Mouse (Mus musculus) c-Kit-positive CD71-positive TER-119-negative erythroid progenitor cells, embryonic 14.5 days (primary cell): ENCODE data around the gene Foxn1.
A peak's percentile ranks its signal among the peaks of the same experiment; 100 is the strongest.

Experiments used
- DNase-seq: peaks from one replicate; pipeline ENCODE4 v3.0.0-alpha.2; 2013; ENCODE audit warnings: low read depth

Foxn1 gene

DNA sequence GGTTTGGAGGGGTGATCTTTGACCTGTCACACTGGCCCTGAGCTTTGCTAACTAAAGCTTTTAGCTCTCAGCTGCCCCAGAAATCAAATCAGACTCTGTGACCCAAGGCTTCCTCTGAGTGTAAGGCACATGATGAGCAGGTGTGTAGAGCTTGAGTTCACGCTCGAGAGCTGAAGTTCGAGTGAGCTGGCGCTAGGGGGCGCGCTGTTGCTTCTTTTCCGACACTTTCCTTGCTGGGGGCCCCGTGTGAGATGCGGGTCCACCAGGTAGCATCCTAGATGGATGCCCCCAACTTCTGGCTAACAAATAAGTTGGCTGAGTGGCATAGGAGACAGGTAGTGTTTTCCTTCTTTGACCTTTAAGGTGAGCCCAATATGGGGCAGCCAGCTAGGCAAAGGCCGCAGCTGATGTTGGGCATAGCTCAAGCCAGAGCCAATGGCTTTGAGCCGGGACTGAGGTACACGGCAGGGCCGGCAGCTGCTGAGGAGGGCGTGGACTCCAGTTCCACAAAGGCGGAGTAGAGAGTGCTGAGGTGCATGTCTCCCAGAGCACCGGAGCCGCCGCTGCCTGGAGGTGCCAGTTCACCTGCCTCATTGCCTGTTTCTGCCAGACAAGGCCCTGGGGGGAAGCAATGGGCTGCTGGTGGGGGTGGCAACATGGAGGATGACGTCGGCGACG is 27.9 kb downstream of the Foxn1 start:
- DNase-seq, result peak; percentile 53

DNA sequence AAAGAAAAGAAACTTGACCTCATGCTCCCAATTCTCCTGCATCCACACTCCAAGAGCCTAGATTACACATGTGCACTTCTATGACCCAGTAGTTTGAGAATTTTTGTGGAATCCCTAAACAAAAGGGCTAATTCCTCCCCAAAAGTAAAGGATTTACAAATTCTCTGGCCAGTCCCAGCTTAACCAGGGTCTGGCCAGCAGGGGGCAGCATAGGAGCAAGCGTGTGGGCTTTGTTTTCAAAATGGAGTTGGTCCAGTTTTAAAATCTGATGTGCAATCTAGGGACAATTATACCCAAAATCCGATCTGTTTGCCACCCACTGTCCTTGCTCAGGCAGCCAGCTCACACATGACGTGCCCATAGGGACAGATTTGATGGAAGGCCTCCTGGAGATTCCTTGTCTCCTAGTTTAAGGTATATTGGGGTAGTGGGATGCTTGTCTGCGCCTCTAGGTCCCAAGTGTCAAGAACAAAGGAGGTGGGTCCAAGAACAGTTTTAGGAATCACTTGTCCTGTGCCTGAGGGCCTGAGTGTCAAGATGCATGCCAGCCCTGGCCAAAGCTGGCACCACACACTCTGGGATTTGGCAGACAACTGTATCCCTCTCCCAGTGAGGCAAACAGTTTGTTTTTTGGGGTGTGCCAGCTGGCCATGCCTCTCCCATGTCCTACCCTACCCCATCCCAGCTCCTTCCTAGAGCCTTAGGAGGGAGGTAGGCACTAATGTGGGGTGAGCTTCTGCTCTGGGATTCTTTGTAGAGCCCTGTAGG is 30.7 kb downstream of the Foxn1 start:
- DNase-seq, result peak; percentile 44

DNA sequence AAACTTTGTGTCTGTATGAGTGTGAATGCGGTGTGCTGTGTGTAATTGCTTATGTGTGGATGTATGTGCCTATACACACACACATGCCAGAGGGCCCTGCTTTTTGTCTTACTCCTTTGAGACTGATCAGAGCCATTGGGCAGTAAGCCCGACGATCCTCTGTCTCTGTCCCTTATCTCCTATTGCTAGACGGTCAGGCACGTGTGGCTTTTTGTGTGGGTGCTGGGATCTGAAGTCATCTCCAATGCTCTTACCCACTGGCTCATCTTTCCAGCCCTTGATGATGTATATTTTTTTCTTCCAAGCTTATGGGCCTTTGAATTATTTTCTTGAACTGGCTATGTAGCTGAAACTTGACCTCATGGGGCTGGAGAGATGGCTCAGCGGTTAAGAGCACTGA is 31.5 kb downstream of the Foxn1 start:
- DNase-seq, result no peak

DNA sequence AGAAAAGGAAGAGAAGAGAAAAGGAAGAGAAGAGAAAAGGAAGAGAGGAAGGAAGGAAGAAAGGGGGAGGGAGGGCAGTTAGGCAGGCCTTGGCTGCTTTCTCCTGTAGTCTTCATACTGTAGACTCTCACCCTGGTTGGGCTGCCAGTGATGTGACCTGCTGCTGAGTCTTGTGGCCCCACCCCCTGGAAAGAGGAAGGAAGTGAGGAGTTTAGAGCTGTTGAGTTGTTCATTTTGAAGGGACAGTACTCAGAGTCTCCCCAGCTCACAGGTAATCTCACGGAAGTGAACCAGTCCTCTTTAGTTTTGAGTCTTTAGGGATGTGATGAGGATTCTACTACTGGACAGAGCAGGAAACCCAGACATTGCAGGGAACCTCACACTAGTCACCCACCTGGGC is 33.3 kb downstream of the Foxn1 start:
- no peak for DNase-seq

DNA sequence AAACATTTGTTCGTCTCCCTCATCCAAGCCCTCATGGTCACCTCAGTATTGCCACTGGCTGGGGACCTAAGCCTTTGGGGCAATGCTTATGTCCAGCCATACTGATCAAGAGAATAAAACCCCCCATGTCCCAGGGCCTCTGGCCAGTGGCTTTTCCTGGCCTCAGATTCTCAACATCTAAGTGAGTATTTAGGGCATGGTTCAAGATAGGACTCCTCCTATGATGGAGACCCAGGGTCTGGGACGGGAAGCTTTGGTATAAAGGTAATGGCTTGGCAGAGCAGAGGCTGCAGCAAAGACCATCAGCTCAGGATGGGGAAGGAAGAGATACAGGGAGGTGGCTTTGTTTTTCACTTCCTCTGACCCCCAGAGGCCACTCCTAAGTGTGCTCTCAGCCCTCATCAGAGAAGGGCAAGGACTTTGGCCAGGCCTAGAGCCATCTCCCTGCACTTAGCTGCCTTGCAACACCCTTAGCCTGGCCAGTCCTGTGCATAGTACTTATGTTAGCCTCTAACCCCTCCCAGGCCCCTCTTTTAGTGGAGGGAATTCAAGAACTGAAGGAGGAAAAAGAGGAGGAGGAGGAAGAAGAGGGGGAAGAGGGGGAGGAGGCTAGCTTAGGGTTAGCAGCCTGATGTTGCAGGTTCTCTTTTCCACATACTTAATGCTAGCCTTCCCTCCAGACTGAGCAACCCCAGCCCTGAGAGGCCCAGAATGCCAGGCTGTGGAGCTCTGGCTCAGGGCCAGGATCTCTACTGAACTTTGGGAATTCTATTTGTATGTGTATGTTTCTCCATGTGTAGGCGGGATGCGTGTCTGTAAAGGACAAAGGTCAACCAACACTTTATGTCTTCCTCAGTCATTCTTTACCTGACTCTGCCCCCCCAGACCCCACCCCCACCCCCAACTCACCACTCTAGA is 36.7 kb downstream of the Foxn1 start:
- no peak for DNase-seq

DNA sequence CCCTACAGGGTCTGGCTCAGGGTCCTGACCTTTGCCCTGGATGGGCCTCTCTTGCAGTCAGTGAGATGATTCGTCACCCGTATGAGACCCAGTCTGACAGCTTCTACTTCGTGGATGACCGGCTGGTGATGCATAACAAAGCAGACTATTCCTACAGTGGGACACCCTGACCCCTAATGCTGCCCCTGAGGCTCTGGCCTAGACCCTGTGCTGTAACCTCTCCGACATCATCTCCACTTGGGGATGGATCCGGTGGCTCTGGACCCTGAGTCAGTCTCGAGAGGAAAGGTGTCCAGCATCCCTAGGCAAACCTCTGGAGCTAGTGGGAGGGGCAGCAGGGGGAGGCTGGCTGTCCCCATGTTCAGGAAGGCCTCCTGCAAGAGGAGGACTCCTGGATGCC is 37.9 kb downstream of the Foxn1 start:
- DNase-seq, result no peak

DNA sequence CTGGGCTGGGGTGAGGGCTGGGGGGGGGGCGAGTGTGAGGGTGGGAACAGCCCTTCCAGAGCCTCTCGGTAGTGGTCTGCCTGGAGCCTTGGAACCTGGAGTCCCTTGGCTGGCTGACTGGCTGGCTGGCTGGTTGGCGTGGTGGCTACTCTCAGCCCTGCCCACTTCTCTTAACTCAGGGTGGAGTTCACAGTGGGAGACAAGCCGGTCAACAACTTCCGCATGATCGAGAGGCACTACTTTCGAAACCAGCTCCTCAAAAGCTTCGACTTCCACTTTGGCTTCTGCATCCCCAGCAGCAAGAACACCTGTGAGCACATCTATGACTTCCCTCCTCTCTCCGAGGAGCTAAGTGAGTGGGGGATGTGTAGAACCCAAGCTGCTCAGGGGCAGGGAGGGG is 38.5 kb downstream of the Foxn1 start:
- no peak for DNase-seq

DNA sequence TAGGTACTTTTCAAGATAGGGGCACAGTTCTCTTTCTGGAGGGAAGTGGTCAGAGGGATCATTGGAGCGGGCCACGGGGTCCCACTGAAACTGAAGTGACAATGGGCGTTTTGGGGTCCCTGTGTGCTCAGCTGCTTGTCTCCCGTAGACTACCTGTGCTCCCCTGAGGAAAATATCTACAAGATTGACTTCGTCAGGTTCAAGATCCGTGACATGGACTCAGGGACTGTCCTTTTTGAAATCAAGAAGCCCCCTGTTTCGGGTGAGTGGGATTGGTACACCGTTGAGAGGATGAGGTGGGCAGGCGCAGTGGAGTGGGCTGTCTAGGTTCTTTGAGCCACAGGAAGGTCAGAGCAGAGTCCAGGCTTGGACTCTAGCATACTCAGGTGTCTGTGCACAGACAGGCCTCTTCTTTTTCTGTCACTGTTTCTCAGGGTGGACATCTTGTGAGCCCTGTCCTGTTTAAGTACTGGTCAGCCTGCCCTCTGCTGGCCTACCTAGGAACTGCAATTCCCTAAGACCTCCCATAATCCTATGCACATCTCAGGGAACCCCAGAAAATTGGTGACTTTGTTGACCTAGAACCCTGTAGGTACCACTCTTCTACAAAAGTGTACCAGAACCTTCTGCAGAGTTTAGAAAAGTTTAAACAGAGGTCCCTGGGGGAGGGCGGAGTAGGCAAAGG is 39.1 kb downstream of the Foxn1 start:
- peak; percentile 81 for DNase-seq

DNA sequence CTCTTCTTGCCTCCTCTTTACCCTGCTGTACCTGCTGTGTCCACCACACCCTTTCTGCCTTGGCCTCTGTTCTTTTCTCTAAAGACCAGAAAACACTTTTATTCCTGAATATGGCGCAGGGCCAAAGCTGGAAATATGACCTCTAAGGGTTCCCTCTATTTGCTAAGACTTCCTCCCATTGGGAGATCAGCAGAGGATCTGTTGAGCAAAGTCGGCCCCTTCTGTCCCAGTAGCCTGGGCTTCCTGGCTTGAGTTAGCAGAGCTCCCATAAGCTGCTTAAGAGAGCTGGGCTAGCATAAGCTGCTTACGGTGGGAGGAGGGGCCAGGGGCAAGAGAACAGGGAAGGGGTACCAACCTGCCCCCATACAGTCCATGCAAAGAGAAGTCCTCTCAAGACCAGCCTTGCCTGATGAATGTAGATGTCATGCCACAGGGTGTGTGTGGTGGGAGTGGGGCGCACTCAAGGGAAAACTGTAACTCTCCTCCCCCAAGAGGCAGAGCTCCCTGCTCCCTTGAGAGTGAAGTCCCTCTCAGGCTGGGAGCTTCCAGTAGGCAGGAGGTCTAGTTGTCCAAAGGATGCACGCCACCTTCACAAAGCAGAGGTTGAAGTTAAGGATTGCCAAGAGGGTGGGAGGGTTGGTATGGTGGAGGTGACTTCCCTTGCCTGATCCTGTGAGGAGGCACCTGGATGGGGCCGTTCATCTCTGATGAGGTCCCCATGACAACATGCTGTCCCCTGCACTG is 39.9 kb downstream of the Foxn1 start:
- DNase-seq, result no peak

DNA sequence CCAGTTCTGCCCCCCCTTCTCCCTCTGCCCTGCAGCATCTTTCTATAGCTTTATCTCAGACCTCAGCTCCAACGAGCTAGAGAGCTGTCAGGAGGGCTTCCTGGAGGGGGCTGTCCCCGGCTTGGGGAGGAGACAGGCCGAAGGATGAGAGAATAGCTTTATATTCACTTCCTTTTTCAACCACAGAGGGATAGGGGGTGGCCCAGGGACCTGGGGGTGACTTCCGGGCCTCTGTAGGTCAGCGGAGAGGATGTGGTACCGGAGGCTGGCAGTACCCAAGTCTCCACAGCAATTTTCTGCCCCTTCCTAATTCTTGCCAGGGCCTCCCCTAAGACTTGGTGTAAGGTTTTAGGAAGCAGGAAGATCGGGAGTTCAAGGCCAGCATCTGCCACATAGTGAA is 40.6 kb downstream of the Foxn1 start:
- DNase-seq, result no peak

DNA sequence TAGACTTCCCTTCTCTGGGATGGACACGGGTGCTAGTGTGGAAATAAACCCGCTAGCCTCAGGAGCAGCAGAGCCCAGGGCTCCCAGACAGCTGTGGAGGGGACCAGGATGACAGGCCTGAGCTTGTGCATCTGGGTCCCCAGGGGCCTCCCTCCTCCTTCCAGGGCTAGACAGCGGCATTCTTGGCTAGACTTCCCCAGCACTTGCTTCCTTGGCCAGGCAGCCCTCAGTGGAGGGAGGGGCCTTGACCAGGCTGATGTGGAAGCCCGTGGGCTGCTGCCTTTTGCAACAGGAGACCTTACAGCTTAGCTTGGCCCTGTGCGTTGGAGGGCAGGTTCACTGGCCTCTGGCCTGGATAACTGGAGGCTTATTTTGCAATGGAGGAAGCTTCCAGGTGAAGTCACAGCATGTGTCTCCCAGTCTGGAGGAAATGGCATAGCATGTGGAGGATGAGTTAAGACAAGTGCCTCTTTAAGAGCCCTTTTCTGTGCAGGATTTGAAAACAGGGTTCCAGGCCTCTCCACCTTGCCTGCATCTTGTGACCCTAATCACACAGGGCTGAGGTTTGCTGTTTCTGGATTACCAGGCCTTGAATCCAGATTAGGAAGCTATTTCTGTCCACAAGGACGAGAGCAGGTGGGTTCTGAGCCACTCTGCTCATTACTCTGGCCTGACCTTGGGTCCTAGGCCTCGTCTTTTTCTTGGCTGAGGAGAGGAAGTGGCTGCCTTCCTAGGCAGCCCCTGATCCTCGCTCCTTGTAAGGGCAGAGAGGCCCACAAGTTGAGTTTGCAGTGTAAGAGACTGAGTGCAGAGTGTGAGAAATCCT is 41.3 kb downstream of the Foxn1 start:
- DNase-seq, result no peak

DNA sequence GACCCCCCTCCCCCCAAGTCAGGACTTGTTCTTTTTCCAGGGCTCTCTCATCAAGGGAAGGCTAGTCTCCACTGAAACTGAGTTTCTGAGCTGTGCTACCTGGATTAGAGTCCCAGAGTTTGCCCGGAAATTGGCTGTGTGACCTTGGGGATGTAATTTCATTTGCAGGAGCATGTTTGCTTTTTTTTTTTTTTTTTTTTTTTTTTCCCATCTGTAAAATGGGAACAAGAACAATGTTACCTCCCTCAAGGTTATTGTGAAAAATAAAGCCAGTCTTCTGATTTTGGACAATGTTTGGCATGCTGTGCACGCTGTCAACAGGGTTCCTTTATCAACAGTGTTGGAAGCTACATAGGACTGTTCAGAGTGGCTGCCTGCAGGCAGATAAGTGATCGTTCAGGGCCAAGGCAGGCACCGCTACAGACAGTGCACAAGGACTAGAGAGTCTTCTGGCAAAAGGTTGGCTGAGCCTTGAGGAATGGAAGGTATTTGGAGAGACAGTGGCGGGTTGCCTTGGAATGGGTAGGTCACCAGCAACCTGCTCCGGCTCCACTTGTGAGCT is 41.9 kb downstream of the Foxn1 start:
- peak; percentile 66 for DNase-seq

DNA sequence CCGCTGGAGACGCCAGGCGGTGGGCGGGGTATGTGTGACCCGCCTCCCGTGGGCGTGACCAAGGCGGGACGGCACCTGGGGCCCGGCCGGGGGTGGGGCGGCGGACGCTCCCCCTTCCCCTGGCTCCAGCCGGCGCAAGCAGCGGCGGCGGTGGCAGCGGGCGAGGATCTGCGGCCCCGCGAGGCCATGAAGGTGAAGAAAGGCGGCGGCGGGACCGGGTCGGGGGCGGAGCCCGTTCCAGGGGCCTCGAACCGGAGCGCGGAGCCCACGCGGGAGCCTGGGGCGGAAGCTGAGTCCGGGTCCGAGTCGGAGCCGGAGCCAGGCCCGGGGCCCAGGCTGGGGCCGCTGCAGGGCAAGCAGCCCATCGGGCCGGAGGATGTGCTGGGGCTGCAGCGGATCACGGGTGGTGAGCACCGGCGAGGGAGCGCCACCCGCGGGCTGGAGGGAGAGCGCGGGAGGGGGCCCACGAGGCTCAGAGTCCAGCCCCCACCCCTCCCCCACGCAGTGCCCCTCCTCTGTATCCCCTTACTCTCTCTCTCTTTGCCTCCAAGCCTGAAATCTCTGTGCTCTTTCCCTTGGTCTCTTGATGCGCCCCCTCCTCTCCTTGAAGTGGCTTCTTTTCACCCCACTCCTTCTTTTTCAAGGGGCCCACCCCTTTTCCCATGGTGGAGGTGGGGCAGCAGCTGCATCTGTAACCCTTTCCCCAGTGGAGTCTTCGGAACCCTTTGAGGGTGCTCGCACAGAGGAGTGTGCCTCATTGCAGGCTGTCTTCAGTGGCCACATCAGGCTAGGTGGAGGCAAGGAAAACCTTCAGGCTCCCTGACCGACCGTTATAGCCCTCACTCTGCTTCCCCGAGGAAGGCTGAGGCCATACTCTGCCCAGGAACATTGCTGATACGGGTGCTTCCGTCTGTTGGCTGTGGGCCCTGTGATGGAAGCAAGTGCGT is 42.7 kb downstream of the Foxn1 start, which contains the start of gene Unc119:
Gene Unc119 (plus strand): TSS at position 102 of the 947 bp plus-strand sequence.
- DNase-seq, result peak; percentile 57

DNA sequence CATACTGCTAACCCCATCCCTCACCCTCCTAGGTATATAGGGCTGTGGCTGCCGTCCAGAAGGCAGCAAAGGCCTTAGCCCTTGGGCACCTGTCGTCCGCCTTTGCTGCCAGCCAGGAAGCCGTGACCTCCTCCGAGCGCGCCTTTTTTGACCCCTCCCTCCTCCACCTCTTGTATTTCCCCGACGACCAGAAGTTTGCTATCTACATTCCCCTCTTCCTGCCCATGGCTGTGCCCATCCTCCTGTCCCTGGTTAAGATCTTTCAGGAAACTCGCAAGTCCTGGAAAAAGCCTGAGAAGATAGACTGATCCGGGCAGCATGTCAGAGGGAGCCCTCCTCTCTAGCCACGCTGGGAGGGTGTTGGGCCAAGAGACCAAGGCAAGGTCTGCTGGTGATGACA is 44.7 kb downstream of the Foxn1 start:
- no peak for DNase-seq

DNA sequence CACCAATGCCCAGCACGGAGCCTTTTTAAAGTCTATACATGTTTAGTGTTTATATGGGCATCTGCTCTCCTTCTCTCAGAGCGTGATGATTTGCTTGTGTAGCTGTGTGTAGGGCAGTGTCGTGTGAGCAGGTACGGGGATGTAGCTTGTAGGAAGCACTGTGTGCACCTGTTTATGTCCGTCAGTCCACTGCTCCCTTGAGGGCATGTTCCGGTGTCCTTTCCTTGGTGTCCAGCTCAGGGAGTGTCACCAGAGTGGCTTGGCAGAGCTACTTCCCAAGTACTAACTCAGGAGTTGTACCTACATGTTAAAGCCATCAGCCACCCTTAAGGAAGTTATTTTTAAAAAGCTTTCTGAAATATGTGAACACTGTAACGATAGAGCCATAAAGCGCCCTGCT is 49.3 kb downstream of the Foxn1 start:
- DNase-seq, result no peak

DNA sequence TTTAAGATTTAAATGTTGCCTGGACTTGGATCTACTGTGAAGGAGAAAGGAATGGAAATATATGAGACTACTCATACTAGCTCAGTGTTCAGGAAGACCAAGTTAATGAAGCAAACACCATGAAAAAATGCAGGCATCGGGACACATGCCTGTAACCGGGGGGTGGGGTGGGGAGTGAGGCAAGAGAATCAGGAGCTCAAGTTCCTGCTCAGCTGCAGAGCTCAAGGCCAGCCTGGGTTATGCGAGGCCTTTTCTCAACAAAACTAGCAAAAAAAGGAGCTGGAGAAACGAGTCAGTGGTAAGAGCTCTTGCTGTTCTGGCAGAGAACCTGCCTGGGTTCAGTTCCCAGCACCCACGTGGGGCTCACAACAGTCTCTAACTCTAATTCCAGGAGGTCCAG is 52.4 kb downstream of the Foxn1 start:
- no peak for DNase-seq

DNA sequence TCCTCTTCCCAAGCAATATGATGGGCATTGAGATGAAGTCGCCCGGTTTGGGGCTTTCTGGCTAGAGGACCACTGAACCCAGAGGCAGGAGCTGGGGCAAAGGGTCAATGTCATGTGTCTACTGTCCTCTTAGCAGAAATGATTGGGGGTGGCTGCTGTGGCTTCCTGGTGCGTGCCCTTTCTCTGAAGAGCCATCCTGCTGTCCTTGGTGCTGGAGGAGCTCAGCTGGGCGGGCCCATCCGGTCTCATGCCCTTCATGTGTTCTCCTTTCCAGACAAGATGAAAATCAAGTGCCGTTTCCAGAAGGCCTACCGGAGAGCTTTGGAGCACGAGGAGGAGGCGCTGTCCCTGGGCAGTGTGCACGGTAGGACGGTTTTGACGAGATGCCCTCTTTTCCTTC is 53.7 kb downstream of the Foxn1 start:
- DNase-seq, result no peak

DNA sequence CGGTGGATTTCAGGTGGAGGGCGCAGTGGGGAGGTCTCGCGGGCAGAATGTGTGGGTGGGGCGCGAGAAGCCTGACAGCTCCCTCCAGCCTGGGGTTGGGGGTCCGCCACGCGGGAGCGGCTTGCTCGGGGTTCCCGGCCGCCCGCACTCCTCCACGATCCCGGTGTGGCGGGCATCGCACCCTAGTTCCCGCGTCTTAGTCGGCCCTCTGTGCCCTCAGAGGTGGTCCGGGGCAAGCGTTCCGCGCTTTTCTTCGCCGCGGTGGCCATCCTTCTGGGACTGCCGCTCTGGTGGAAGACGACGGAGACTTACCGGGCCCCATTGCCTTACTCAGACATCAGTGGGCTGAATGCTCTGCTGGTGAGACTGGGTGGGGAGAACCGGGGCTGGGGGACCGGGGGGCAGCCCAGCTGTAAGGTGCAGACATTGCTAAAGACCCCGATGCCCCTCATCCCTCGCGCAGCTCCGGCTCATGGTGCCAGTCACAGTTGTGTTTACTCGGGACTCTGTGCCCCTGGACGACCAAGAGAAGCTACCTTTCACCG is 57.8 kb downstream of the Foxn1 start:
- DNase-seq, result no peak
